16 mouse cellular contexts compared by ENCODE assay signal in genomic region chr1:71263532-71263931, GRCm38 (mm10).
"Had no signal": no experiment of that assay in that cellular context is flagged by ENCODE, and none has a peak within 500 bp of the region (broad histone marks: within the 10 kb centered on the region; RNA-seq: fewer than 3 reads in every experiment).

No protein-coding gene starts in this region.

- H3K4me1 ChIP-seq: neural tube, embryonic 13.5 days; neural tube, embryonic 15.5 days; stomach, embryonic 15.5 days had no signal

- H3K4me3 ChIP-seq: neural tube, embryonic 13.5 days; neural tube, embryonic 15.5 days; stomach, embryonic 15.5 days had no signal

- H3K27me3 ChIP-seq: neural tube, embryonic 13.5 days; neural tube, embryonic 15.5 days; stomach, embryonic 15.5 days had no signal

- DNase-seq: retina, postnatal 1 day; right cerebral cortex, adult 18-20 months; right cerebral cortex, postnatal 14 days; right cerebral cortex, postnatal 25 days; right cerebral cortex, postnatal 4 days; spleen, adult 18-20 months; thymus, adult 18-20 months; thymus, adult 2 months; thymus, postnatal 14 days; thymus, postnatal 25 days; thymus, postnatal 36 days; thymus, postnatal 4 days had no signal

- H3K27ac ChIP-seq: neural tube, embryonic 13.5 days; neural tube, embryonic 15.5 days; stomach, embryonic 15.5 days; stomach, postnatal 0 days had no signal

- H3K4me2 ChIP-seq: neural tube, embryonic 13.5 days; neural tube, embryonic 15.5 days; stomach, embryonic 15.5 days had no signal

- H3K9ac ChIP-seq: neural tube, embryonic 13.5 days; neural tube, embryonic 15.5 days; stomach, embryonic 15.5 days had no signal

- H3K9me3 ChIP-seq: neural tube, embryonic 13.5 days; neural tube, embryonic 15.5 days; stomach, embryonic 15.5 days had no signal

- H3K36me3 ChIP-seq: neural tube, embryonic 13.5 days; neural tube, embryonic 15.5 days; stomach, embryonic 15.5 days had no signal
